Mouse (Mus musculus) testis, adult 2 months (tissue): ENCODE measurements around the gene Pot1a. TPM values are rescaled to one million over a fixed set of nuclear protein-coding genes. Genes with fewer than 3 reads are reported as not detected.

Source experiments
- H3K27ac ChIP-seq: fragments of 200-500 bp; 2 replicates; pipeline ENCODE4 v1.5.1; 2012; ENCODE audit warnings: low read depth, low read length; ENCODE audit not compliant: control insufficient read depth, insufficient read depth
- H3K27me3 ChIP-seq: fragments of 200-500 bp; 2 replicates; pipeline ENCODE4 v1.6.1; 2012; ENCODE audit warnings: mild to moderate bottlenecking, low read length, moderate library complexity; ENCODE audit not compliant: control insufficient read depth, insufficient read depth
- H3K36me3 ChIP-seq: fragments of 200-500 bp; 2 replicates; pipeline ENCODE4 v1.6.1; 2012; ENCODE audit warnings: mild to moderate bottlenecking, low read length; ENCODE audit not compliant: control insufficient read depth, insufficient read depth
- H3K4me1 ChIP-seq: fragments of 200-500 bp; 2 replicates; pipeline ENCODE4 v1.6.1; 2012; ENCODE audit warnings: low read length; ENCODE audit not compliant: control insufficient read depth, insufficient read depth
- H3K4me3 ChIP-seq: fragments of 200-500 bp; 2 replicates; pipeline ENCODE4 v1.5.1; 2012; ENCODE audit warnings: low read depth, mild to moderate bottlenecking, low read length, moderate library complexity, mixed read lengths; ENCODE audit not compliant: control insufficient read depth
- CTCF ChIP-seq: fragments of 200-500 bp; IDR thresholded peaks from 2 replicates; pipeline ENCODE4 v1.5.1; 2012; ENCODE audit warnings: low read depth, mild to moderate bottlenecking, inconsistent platforms, low read length, moderate library complexity; ENCODE audit not compliant: control insufficient read depth, insufficient read depth, insufficient replicate concordance
- POLR2A ChIP-seq: fragments of 200-500 bp; IDR thresholded peaks from 2 replicates; pipeline ENCODE4 v1.6.1; 2012; ENCODE audit warnings: low read depth, mild to moderate bottlenecking, inconsistent platforms, low read length, moderate library complexity; ENCODE audit not compliant: control insufficient read depth
- polyA plus RNA-seq: library from polyadenylated mRNA; depleted of rRNA; stranded (reverse); fragments of >200 nt; gene quantifications from 2 replicates; pipeline ENCODE4 v1.2.3, GENCODE M21; 2012; rRNA removed

The Pot1a gene
- polyA plus RNA-seq, 1 experiment, result 3.2 TPM

DNA sequence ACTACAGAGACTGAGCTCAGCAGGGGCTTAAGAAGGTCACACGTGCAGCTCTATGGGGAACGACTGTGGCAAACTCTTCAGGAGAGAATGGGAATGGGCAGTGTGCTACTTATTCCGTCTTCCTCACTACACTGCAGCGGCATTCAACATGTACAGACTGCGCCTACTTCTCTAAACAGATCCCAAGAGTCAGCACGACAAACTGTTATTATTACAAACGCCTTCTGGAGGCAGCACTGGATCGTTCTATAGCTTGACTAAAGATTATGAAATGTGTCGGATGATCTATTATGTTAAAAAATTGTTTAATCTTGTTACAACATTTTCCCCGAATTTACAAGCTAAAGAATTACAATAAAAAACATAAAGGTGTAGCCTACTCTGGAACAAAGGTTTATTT is 42.8 kb downstream of the Pot1a start:
- H3K36me3 ChIP-seq, result no peaks in the 10 kb centered on the region
- TF ChIP-seq CTCF (no peak), POLR2A (no peak)
- H3K27me3 ChIP-seq, result no peaks in the 10 kb centered on the region
- no peak overlapping the region for H3K27ac ChIP-seq
- no peaks in the 10 kb centered on the region for H3K4me1 ChIP-seq
- no peak overlapping the region for H3K4me3 ChIP-seq

DNA sequence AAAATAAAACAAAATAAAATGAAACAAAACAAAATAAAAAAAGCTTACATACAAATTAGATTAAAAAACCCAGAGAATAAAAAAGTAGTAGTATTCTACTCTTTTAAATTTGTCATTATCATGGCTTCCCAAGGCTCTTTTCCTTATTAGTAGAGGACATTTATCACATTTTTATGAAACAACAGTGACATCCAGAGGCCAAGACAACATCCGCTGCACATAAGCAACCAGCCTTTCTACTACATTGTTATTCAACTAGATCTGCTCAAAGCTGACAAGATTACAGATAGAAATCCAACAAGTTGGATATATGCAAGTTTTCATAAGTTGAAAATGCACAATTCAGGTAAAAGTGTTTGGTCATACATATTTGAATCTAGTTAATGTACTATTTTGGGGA is 56.4 kb downstream of the Pot1a start:
- no peak for TF ChIP-seq CTCF
- Histone ChIP-seq H3K36me3 (no peaks in the 10 kb centered on the region), H3K27me3 (no peaks in the 10 kb centered on the region), H3K4me1 (no peaks in the 10 kb centered on the region), H3K27ac (no peak overlapping the region), H3K4me3 (no peak overlapping the region)

DNA sequence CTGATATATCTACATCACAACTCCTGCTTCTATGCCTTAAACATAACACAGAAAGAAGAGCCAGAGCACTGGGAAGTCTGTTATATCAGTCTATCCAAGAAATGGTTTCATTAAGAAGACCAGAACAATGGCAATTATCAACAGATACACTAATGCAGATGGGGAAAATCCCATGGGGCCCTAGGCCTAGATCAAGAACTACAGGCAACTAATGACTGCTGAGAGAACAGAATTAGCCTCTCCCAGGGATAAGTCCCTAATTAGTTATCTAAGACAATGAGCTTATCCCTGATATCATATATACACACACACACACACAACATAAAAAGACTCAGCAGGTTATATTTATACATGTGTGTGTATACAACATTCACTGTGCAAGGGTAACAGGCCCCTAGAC is 72.5 kb downstream of the Pot1a start:
- Histone ChIP-seq H3K4me1 (no peaks in the 10 kb centered on the region), H3K27ac (no peak overlapping the region), H3K4me3 (no peak overlapping the region), H3K36me3 (no peaks in the 10 kb centered on the region), H3K27me3 (no peaks in the 10 kb centered on the region)
- TF ChIP-seq POLR2A, result no peak
- no peak for TF ChIP-seq CTCF

DNA sequence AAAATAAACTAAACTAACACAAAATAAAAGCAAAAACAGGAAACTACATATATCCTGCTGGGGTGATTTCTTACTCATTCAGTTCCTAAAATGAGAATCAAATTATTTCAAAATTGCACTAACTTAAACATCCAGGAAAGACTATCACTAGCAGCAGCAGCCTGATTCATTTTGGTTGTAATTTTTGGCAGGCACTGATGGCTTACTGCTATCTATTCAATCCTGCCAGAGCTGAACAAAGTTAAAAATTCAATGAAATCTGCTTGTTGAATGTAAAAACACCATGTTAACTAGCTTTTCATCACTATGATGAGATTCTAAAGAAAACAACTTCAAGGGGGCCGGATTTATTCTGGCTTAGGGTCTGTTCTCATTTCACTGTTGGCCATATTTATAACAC is 82.5 kb downstream of the Pot1a start:
- TF ChIP-seq POLR2A (no peak), CTCF (no peak)
- Histone ChIP-seq H3K4me3 (no peak overlapping the region), H3K4me1 (no peaks in the 10 kb centered on the region), H3K27ac (no peak overlapping the region), H3K27me3 (no peaks in the 10 kb centered on the region), H3K36me3 (no peaks in the 10 kb centered on the region)

DNA sequence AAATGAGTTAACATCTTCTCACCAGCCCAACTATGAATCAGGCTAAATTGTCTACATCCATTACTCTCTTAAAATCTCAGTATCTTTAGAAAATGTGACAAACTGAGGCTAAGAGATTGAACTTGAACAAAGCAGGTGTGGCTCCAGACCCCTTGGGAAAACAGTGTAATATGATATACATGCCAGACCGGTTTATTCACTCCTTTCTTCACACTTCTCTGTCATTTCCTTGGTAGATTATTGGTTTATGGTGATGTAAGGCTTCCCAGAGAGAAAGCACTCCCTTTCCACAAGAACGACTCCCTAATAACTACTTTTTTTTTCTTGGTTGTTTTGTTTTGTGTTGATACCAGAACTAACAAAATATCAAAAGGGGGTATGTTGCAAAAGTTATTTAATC is 98.4 kb downstream of the Pot1a start:
- Histone ChIP-seq H3K4me3 (no peak overlapping the region), H3K27ac (no peak overlapping the region), H3K36me3 (no peaks in the 10 kb centered on the region), H3K4me1 (no peaks in the 10 kb centered on the region), H3K27me3 (no peaks in the 10 kb centered on the region)
- TF ChIP-seq CTCF (no peak), POLR2A (no peak)

DNA sequence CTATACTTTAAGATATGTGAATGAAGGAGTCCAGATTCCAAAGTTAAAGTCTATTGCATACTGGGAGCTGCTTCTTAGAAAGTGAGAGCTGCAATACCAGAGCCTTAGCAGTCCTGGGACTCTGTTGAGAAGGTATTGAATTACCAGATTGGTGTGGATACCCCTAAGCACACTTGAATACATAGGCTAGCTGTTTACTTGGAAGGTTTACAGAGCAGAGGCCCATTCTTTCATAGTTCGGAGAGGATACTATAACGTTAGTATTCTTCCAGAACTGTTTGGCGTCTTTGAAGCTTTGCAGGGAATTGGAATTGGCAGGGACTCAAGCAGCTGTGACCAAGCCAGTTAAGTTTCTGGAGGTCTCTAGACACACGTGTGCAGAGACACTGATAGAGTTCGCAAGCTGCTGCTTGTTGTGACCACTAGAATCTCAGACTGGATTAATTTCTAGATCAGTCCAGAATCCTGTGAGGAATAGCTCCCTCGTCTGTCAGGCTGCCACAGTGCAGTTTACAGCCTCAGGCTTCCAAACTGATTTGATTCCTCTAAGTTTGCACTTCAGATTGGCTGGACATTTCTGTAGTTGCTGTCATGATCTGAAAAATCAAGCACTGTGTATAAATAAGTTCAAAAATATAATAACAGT is 99.7 kb downstream of the Pot1a start:
- H3K27ac ChIP-seq, result no peak overlapping the region
- TF ChIP-seq CTCF (0 out of 2 replicates have a peak, but pooled peaks have one; percentile 7), POLR2A (no peak)

DNA sequence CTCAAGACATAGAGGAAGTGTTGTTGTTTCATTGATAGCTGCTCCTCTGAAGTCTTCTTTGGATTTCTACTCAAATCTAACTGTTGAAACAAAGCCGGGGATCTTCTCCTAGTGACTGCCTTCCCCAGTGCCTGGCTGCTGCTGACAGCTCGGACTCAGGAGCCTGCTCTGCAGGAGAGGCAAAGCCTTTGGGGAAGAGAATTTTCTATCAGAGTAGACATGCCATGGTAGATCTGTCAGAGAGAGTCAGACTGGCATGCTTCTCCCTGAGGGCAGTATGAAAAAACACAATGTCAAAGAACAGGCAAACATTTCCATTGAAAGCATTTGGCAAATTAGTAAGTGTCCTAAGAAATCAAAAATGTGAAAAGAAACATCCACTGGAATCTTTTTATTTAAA is 109.1 kb downstream of the Pot1a start:
- Histone ChIP-seq H3K27me3 (no peaks in the 10 kb centered on the region), H3K4me1 (no peaks in the 10 kb centered on the region), H3K36me3 (no peaks in the 10 kb centered on the region), H3K27ac (no peak overlapping the region), H3K4me3 (no peak overlapping the region)
- no peak for TF ChIP-seq POLR2A
- TF ChIP-seq CTCF, result no peak

More for the DNA sequence above, 99.7 kb downstream of the Pot1a start:
- no peaks in the 10 kb centered on the region for H3K36me3 ChIP-seq
- no peaks in the 10 kb centered on the region for H3K4me1 ChIP-seq
- no peaks in the 10 kb centered on the region for H3K27me3 ChIP-seq
- no peak overlapping the region for H3K4me3 ChIP-seq

Other genes starting within 250 kb of the Pot1a start
- gene Gpr37, start 118.5 kb downstream of the Pot1a start, polyA plus RNA-seq, result 4.4 and 6.4 TPM in 2 replicates